Mouse (Mus musculus) central nervous system, embryonic 11.5 days (tissue): ENCODE data around the gene Ddx56. TPM values are rescaled to one million over a fixed set of nuclear protein-coding genes. Genes with fewer than 3 reads are reported as not detected.

Experiments
- polyA plus RNA-seq: library from polyadenylated mRNA; depleted of rRNA; stranded (reverse); fragments of >200 nt; gene quantifications from 2 replicates; pipeline ENCODE4 v1.2.3, GENCODE M21; 2012; rRNA removed

Ddx56 gene
- 56.3 and 62.0 TPM in 2 replicates for polyA plus RNA-seq

DNA sequence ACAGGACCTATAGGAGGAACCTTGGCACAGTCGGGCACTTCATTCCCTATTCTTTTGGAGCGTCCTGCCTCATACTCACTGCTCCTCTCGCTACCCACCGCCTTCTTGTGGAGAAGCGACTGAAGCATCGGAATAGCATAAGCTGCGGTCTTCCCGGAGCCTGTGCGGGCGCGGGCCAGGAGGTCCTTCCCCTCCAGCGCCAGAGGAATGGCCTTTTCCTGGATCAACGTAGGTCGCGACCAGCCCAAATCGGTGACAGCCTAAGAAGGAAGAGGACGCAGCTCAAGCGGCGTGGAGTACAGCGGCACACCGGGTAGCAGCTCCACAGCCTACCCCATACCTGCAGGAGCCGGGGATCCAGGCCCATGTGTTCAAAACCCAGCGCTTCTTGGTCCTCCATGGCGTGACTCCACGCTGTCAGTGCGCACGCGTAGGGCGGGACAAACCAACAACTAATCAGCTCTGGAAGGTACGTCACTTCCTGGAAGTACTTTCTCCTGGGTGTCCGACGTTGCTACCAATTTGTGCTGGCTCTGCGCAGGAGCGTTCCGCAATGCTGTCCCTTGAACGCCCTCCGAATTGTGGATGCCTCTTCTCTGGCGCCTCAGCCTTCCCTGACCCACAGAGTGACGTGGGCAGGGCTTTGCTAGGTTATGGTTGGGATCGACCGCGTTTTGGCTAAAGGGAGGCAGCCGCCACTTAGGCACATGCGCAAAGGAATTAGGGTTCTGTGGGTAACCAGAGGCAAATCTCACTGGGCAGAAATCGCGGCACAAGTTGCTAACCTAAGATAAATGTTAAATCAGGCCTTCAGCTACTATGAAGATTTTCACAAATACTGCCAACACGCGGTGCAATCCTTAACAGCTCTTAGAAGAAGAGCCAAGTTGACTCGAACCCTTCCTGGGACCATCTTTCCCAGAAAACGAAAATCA lies at the start of gene Ddx56:
Ddx56 (minus strand) TSS at position 453 of the 935 bp plus-strand sequence.

GRCm38 (mm10) chr11:6291401-6292115 lies 24.0 kb upstream of the Ddx56 start, which contains the start of gene Ogdh:
TSS of gene Ogdh (plus strand) at chr11:6291633.

DNA sequence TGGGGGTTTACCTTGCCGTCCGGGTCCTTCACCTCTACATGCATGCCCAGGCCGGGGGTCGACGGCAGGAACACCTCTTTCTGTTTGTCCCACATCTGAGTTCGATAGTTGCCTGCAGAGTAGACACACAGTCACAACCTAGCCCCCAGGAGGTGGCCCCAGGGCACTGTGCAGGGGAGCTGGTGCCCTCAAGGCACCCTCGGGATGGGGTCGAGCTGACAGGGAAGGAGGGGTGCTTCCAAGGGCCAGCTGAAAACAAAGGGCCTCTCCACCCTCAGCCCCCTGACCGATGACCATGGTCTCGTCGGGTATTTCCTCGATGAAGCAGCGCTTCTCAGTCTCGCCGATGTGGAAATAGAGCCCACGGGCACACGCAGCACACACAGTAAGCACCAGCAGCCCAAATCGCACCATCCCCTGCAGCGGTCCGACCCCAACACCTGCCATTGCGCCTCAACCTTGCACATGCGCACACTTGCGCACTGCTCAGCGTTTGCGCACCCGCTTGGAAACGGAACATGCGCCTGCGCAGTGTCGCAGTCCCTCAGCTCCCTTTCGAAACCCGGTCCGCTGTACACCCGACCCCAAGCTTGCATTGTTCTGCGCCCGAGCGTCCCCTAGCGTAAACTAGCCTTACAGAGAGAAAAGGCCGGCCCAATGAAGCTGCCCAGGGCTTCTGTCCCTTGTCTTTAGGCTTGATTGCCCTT lies 7.0 kb upstream of the Ddx56 start, which contains the start of gene Tmed4:
Tmed4 (minus strand) TSS at position 484 of the 707 bp plus-strand sequence.

GRCm38 (mm10) chr11:6230012-6230411 lies 37.6 kb downstream of the Ddx56 start, which contains the start of gene Npc1l1:
TSS of gene Npc1l1 (minus strand) at chr11:6230143.

Other genes starting within 250 kb of the Ddx56 start
- 4.7 and 5.1 TPM in 2 replicates for gene Camk2b, start 201.4 kb downstream of the Ddx56 start, polyA plus RNA-seq
- 0.13 and 0.34 TPM in 2 replicates for gene A730071L15Rik, start 67.7 kb downstream of the Ddx56 start, polyA plus RNA-seq
- 49.4 and 50.8 TPM in 2 replicates for gene Nudcd3, start 67.4 kb downstream of the Ddx56 start, polyA plus RNA-seq
- gene Npc1l1, start 37.6 kb downstream of the Ddx56 start, polyA plus RNA-seq = 0.07 and 0.09 TPM in 2 replicates
- gene Tmed4, start 7.1 kb upstream of the Ddx56 start, polyA plus RNA-seq = 114 and 130 TPM in 2 replicates
- gene Ogdh, start 23.9 kb upstream of the Ddx56 start, polyA plus RNA-seq = 48.8 and 61.6 TPM in 2 replicates
- 42.8 and 57.0 TPM in 2 replicates for gene Zmiz2, start 121.3 kb upstream of the Ddx56 start, polyA plus RNA-seq
- gene Ppia, start 147.7 kb upstream of the Ddx56 start, polyA plus RNA-seq = 3,603 and 3,967 TPM in 2 replicates
- gene H2afv, start 176.7 kb upstream of the Ddx56 start, polyA plus RNA-seq = 491 and 846 TPM in 2 replicates
- 14.3 and 20.2 TPM in 2 replicates for gene Purb, start 208.1 kb upstream of the Ddx56 start, polyA plus RNA-seq